Mouse (Mus musculus) liver, postnatal 0 days (tissue): ENCODE data around the gene Pdzd2. TPM values are rescaled to one million over a fixed set of nuclear protein-coding genes. Genes with fewer than 3 reads are reported as not detected.

ENCODE experiments used
- ATAC-seq: fragments of 200-750 bp; cut with Nextera tagmentation; 2 replicates; pipeline ENCODE4 v1.8.0; 2017; ENCODE audit warnings: mild to moderate bottlenecking, moderate library complexity
- DNase-seq: peaks from one replicate; pipeline ENCODE4 v3.0.0-alpha.2; 2016
- H3K27ac ChIP-seq: fragments of 300-500 bp; sonication (generic); 2 replicates; pipeline ENCODE4 v1.5.1; 2014; ENCODE audit warnings: antibody characterized with exemption, moderate library complexity, mild to moderate bottlenecking, low read depth
- H3K27me3 ChIP-seq: fragments of 300-500 bp; sonication (generic); 2 replicates; pipeline ENCODE4 v1.6.1; 2014; ENCODE audit warnings: low read length, control low read depth, mixed read lengths; ENCODE audit not compliant: insufficient read depth
- H3K36me3 ChIP-seq: fragments of 300-500 bp; sonication (generic); replicated peaks from 2 replicates; pipeline ENCODE4 v1.6.1; 2014; ENCODE audit warnings: mild to moderate bottlenecking, control low read depth, low read length, moderate library complexity, mixed read lengths; ENCODE audit not compliant: insufficient read depth
- H3K4me1 ChIP-seq: fragments of 300-500 bp; sonication (generic); 2 replicates; pipeline ENCODE4 v1.6.1; 2014; ENCODE audit warnings: antibody characterized with exemption, mild to moderate bottlenecking, control low read depth; ENCODE audit not compliant: insufficient read depth
- H3K4me2 ChIP-seq: fragments of 300-500 bp; sonication (generic); 2 replicates; pipeline ENCODE4 v1.6.1; 2014; ENCODE audit warnings: low read depth, mild to moderate bottlenecking, low read length, moderate library complexity, mixed read lengths
- H3K4me3 ChIP-seq: fragments of 300-500 bp; sonication (generic); 2 replicates; pipeline ENCODE4 v1.5.1; 2014; ENCODE audit warnings: low read depth, low read length
- H3K9ac ChIP-seq: fragments of 300-500 bp; sonication (generic); replicated peaks from 2 replicates; pipeline ENCODE4 v1.6.1; 2014; ENCODE audit warnings: mild to moderate bottlenecking, moderate library complexity
- H3K9me3 ChIP-seq: fragments of 300-500 bp; sonication (generic); 2 replicates; pipeline ENCODE4 v1.6.1; 2016; ENCODE audit warnings: mild to moderate bottlenecking, control low read depth, low read length, mixed read lengths
- CTCF ChIP-seq: sonication (generic); IDR thresholded peaks from 2 replicates; pipeline ENCODE4 v1.5.1; 2016; ENCODE audit warnings: antibody characterized with exemption, low read depth
- EP300 ChIP-seq: IDR thresholded peaks from 2 replicates; pipeline ENCODE4 v1.6.1; 2016; ENCODE audit warnings: antibody characterized with exemption, low read depth, mild to moderate bottlenecking
- WGBS: fragments of 180-500 bp; shearing (Covaris S2); extraction: QIAGEN DNeasy Blood & Tissue Kit; methylation state at CpG from one replicate; pipeline ENCODE4 v1.1.7; 2014; ENCODE audit not compliant: insufficient replicate concordance; 5-methylcytosine and 5-hydroxymethylcytosine counted together
- polyA plus RNA-seq: library from polyadenylated mRNA; unstranded; fragments of >200 nt; fragmentation: Nextera tagmentation; extraction: Ambion mirVana; gene quantifications from 2 replicates; pipeline ENCODE4 v1.2.1, GENCODE M21; 2015

Pdzd2 gene
- polyA plus RNA-seq, 1 experiment from 2014 or later, result 1.3 TPM

GRCm38 (mm10) chr15:12341401-12341758, 398.3 kb downstream of the Pdzd2 start:
- WGBS, result 61% methylated on average over 4 of the region's 4 CpGs
- Histone ChIP-seq H3K4me3 (no peak overlapping the region), H3K27me3 (no peaks in the 10 kb centered on the region), H3K27ac (peak overlapping the region; percentile 52; the same call in 1 of the 2 replicates), H3K9ac (no peak overlapping the region), H3K9me3 (no peaks in the 10 kb centered on the region), H3K36me3 (peaks cover 19% of the 10 kb centered on the region), H3K4me1 (peaks cover 14% of the 10 kb centered on the region), H3K4me2 (peak overlapping the region; percentile 48)
- no peak for TF ChIP-seq CTCF
- DNase-seq (no peak), ATAC-seq (peak; percentile 55)

GRCm38 (mm10) chr15:12340536-12341400, 399.0 kb downstream of the Pdzd2 start:
- WGBS, result 58% methylated on average over 5 of the region's 5 CpGs
- H3K4me2 ChIP-seq, result peak overlapping the region; percentile 48
- H3K9ac ChIP-seq, result no peak overlapping the region
- TF ChIP-seq EP300 (peak; percentile 88), CTCF (no peak)
- H3K27me3 ChIP-seq, result no peaks in the 10 kb centered on the region
- DNase-seq (no peak), ATAC-seq (peak; percentile 58)
- H3K4me1 ChIP-seq, result peaks cover 16% of the 10 kb centered on the region
- H3K36me3 ChIP-seq, result peaks cover 19% of the 10 kb centered on the region
- H3K27ac ChIP-seq, result peak overlapping the region; percentile 52; the same call in 1 of the 2 replicates
- H3K4me3 ChIP-seq, result no peak overlapping the region
- H3K9me3 ChIP-seq, result no peaks in the 10 kb centered on the region

- H3K4me1 ChIP-seq, result peaks cover 25% of the 10 kb centered on the region
Observed at GRCm38 (mm10) chr15:12337779-12338137, 402.0 kb downstream of the Pdzd2 start.

GRCm38 (mm10) chr15:12337030-12337778, 402.5 kb downstream of the Pdzd2 start:
- Histone ChIP-seq H3K27ac (no peak overlapping the region), H3K4me3 (no peak overlapping the region), H3K36me3 (no peaks in the 10 kb centered on the region), H3K4me1 (peaks cover 24% of the 10 kb centered on the region), H3K9ac (no peak overlapping the region), H3K9me3 (no peaks in the 10 kb centered on the region), H3K4me2 (no peak overlapping the region), H3K27me3 (no peaks in the 10 kb centered on the region)
- WGBS, result 60% methylated on average over 4 of the region's 4 CpGs
- ATAC-seq, result no peak
- DNase-seq, result no peak
- TF ChIP-seq EP300, result peak; percentile 84
- TF ChIP-seq CTCF, result 0 out of 2 replicates have a peak, but pooled peaks have one; percentile 3

More at GRCm38 (mm10) chr15:12337779-12338137, 402.0 kb downstream of the Pdzd2 start:
- Histone ChIP-seq H3K4me2 (no peak overlapping the region), H3K9me3 (no peaks in the 10 kb centered on the region), H3K27ac (no peak overlapping the region), H3K27me3 (no peaks in the 10 kb centered on the region), H3K9ac (no peak overlapping the region), H3K4me3 (no peak overlapping the region), H3K36me3 (no peaks in the 10 kb centered on the region)
- DNase-seq (no peak), ATAC-seq (no peak)
- 48% methylated on average over 3 of the region's 3 CpGs for WGBS
- TF ChIP-seq EP300 (no peak), CTCF (no peak)

DNA sequence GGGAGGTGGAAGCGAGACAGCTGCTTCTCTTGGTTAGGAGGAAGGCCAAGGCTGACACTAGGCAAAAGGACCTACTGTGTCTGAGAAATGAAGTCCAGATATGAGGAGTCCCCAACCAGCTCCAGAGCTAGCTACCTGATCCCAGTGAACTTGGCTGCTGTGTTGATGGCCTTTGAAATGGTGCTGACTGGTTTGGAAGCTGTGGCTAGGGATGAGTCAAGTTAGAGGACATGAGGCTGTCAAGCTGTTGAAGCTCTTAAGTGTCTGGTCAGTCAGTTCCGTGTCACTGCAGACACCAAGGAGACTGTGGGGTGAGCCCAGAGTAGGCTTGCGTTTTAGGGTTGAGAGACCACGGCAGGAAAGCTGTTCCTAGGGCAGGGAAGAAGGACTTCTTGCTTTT, 405.3 kb downstream of the Pdzd2 start:
- TF ChIP-seq EP300 (no peak), CTCF (no peak)
- no peaks in the 10 kb centered on the region for H3K36me3 ChIP-seq
- 77% methylated on average over 4 of the region's 4 CpGs for WGBS
- no peak for DNase-seq
- peaks cover 16% of the 10 kb centered on the region for H3K4me1 ChIP-seq
- ATAC-seq, result no peak
- H3K4me3 ChIP-seq, result no peak overlapping the region
- H3K4me2 ChIP-seq, result no peak overlapping the region
- no peak overlapping the region for H3K27ac ChIP-seq
- no peaks in the 10 kb centered on the region for H3K9me3 ChIP-seq
- H3K9ac ChIP-seq, result peak overlapping the region; percentile 38
- no peaks in the 10 kb centered on the region for H3K27me3 ChIP-seq

DNA sequence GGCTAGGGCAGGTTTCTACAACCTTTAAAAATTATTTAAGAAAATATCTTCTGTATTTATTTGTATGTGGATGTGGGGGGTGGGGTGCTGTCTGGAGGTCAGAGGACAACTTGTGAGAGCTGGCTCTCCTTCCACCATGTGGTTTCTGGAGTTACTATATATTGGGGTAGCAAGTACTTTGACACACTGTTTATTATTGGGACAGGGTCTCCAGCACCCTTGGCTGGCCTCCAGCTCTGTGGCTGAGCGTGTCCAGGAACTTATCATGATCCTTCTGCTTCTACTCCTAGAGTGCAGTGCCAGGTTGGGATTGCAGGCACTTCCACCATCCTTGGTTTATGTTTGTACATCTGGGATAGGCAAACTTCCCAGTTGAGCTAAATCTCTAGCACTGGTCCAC, 408.4 kb downstream of the Pdzd2 start:
- H3K4me3 ChIP-seq, result no peak overlapping the region
- H3K4me1 ChIP-seq, result peaks cover 17% of the 10 kb centered on the region
- no peaks in the 10 kb centered on the region for H3K27me3 ChIP-seq
- no peaks in the 10 kb centered on the region for H3K9me3 ChIP-seq
- H3K36me3 ChIP-seq, result no peaks in the 10 kb centered on the region
- no peak for ATAC-seq
- TF ChIP-seq EP300 (no peak), CTCF (no peak)
- no peak for DNase-seq
- no peak overlapping the region for H3K27ac ChIP-seq
- H3K4me2 ChIP-seq, result no peak overlapping the region
- H3K9ac ChIP-seq, result no peak overlapping the region
- WGBS, result 65% methylated on average over 1 of the region's 1 CpGs
